16 mouse cellular contexts compared by ENCODE assay signal in genomic region chr6:88715378-88715781, GRCm38 (mm10). TPM values are rescaled to one million over a fixed set of nuclear protein-coding genes. Genes with fewer than 3 reads are reported as not detected.
DNase-seq lines count a peak whose midpoint lies in the region; ATAC-seq and TF ChIP-seq lines count a peak whose summit lies in the region.
"Had no signal": no experiment of that assay in that cellular context is flagged by ENCODE, and none has a peak within 500 bp of the region (broad histone marks: within the 10 kb centered on the region; RNA-seq: fewer than 3 reads in every experiment).

No protein-coding gene starts in this region.

- ATAC-seq in forebrain, embryonic 14.5 days, result peak; percentile 86

- H3K4me3 ChIP-seq in kidney, adult 2 months (ENCODE audit: insufficient read depth, low read depth, low read length), result no peak overlapping the region
- no peak overlapping the region for H3K4me3 ChIP-seq in forebrain, embryonic 14.5 days (ENCODE audit: low read depth, low read length)
- H3K4me3 ChIP-seq: limb, embryonic 15.5 days; lung, embryonic 15.5 days; megakaryocyte, embryonic 14.5 days; myocyte had no signal

- intact Hi-C loops in heart, postnatal 14 days (cut with DNase I), result no loop called here

- 46% methylated on average over 9 of the region's 9 CpGs for WGBS in kidney, adult 2 months
- 4% methylated on average over 9 of the region's 9 CpGs for WGBS in forebrain, embryonic 14.5 days

- TF ChIP-seq POLR2A in kidney, adult 2 months (IDR thresholded peaks at IDR 0.05; ENCODE audit: low read depth, low read length), result no peak

- peak; percentile 22 for DNase-seq in embryo, embryonic 11 days
- DNase-seq in embryo, embryonic 10 days (ENCODE audit: low spot score), result no peak
- DNase-seq in kidney, adult 2 months, result peak; percentile 77
- DNase-seq in kidney, postnatal 10 days, result no peak
- peak; percentile 89 for DNase-seq in forebrain, embryonic 14.5 days (ENCODE audit: low spot score)
- DNase-seq in retina, embryonic 14.5 days (ENCODE audit: low spot score), result peak; percentile 76
- DNase-seq in heart, postnatal 14 days, result no peak
- no peak for DNase-seq in frontal cortex, postnatal 14 days (ENCODE audit: low spot score in 2 of 2)
- DNase-seq: adrenal gland, postnatal 36 days; cerebellum, adult 11-12 months; heart, adult 11 months; heart, postnatal 36 days had no signal

- no peaks in the 10 kb centered on the region for H3K9me3 ChIP-seq in forebrain, embryonic 14.5 days (replicated peaks; ENCODE audit: control insufficient read depth, low read length)
- H3K9me3 ChIP-seq: limb, embryonic 15.5 days; lung, embryonic 15.5 days; megakaryocyte, embryonic 14.5 days had no signal

- H3K4me2 ChIP-seq in forebrain, embryonic 14.5 days (ENCODE audit: low read length), result no peak overlapping the region
- H3K4me2 ChIP-seq: limb, embryonic 15.5 days; lung, embryonic 15.5 days had no signal

- H3K9ac ChIP-seq in forebrain, embryonic 14.5 days (ENCODE audit: low read length), result no peak overlapping the region
- H3K9ac ChIP-seq: limb, embryonic 15.5 days; lung, embryonic 15.5 days had no signal

- H3K36me3 ChIP-seq in kidney, adult 2 months (ENCODE audit: control insufficient read depth, insufficient read depth, low read length), result no peaks in the 10 kb centered on the region
- no peaks in the 10 kb centered on the region for H3K36me3 ChIP-seq in forebrain, embryonic 14.5 days (ENCODE audit: control insufficient read depth, insufficient read depth, low read length)
- H3K36me3 ChIP-seq: limb, embryonic 15.5 days; lung, embryonic 15.5 days had no signal

- TF ChIP-seq CTCF in kidney, adult 2 months (conservative IDR thresholded peaks at IDR 0.05; ENCODE audit: insufficient read depth, insufficient read length, low read depth, low read length), result no peak

- H3K27me3 ChIP-seq in kidney, adult 2 months (replicated peaks; ENCODE audit: control insufficient read depth, insufficient read depth, low read length), result no peaks in the 10 kb centered on the region
- no peaks in the 10 kb centered on the region for H3K27me3 ChIP-seq in forebrain, embryonic 14.5 days (replicated peaks; ENCODE audit: control insufficient read depth, insufficient read depth, low read length)
- H3K27me3 ChIP-seq: limb, embryonic 15.5 days; lung, embryonic 15.5 days had no signal

- H3K4me1 ChIP-seq in kidney, adult 2 months (ENCODE audit: control insufficient read depth, insufficient read depth, low read length), result peaks cover 13% of the 10 kb centered on the region
- peaks cover 8% of the 10 kb centered on the region; the same call in 1 of the 2 replicates for H3K4me1 ChIP-seq in forebrain, embryonic 14.5 days (ENCODE audit: control insufficient read depth, insufficient read depth, low read length)
- H3K4me1 ChIP-seq: limb, embryonic 15.5 days; lung, embryonic 15.5 days had no signal

- H3K27ac ChIP-seq in kidney, adult 2 months (ENCODE audit: insufficient read depth, low read depth, low read length), result peak overlapping the region; percentile 37; the same call in 1 of the 2 replicates
- H3K27ac ChIP-seq in forebrain, embryonic 14.5 days (ENCODE audit: low read depth, low read length), result no peak overlapping the region
- H3K27ac ChIP-seq: limb, embryonic 15.5 days; lung, embryonic 15.5 days had no signal

RNA-seq across cellular contexts. Expression of gene Mgll, which starts 8.8 kb away (rescaled TPM):
- polyA plus RNA-seq in kidney, adult 2 months (2012; rRNA removed), result 152 and 159 TPM in 2 replicates
- polyA plus RNA-seq in forebrain, embryonic 14.5 days (2014; fragmentation: Nextera tagmentation; extraction: Ambion mirVana), result 19.3 and 23.1 TPM in 2 replicates
- 100 to 1,000 TPM; 173 to 177 TPM for total RNA-seq in heart, postnatal 14 days (2021)

Comparison
In these comparisons a context has a peak if more than half of its experiments do, and no peak if none do; other contexts are left out.
1. DNase-seq: peak in embryo, embryonic 11 days (single experiment), kidney, adult 2 months (single experiment), forebrain, embryonic 14.5 days (single experiment) and retina, embryonic 14.5 days (single experiment); none in embryo, embryonic 10 days (single experiment), kidney, postnatal 10 days (single experiment), heart, postnatal 14 days (0 of 2) and frontal cortex, postnatal 14 days (0 of 2).